11 mouse cellular contexts compared by ENCODE assay signal in the genomic region with DNA sequence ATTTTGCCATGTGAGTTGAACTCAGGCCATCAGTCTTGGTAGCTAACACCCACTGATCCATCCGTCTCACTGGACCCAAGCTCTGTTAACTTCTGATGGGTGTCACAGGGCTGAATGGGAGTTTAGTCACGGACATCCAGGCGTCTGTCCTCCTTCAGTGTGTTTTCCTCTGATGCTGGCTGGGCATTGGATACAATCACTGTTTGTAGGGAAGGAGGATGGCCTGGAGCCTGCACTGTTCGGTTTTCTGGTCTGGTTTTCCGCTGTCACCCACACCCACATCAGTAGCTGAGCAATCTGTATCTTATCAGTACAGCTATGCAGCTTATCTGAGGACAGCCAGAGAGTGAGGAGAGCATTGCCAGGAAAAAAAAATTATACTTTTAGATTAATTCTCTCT.
A peak's percentile ranks its signal among the peaks of the same experiment; 100 is the strongest.
DNase-seq lines count a peak whose midpoint lies in the region; ATAC-seq and TF ChIP-seq lines count a peak whose summit lies in the region.
"Had no signal": no experiment of that assay in that cellular context is flagged by ENCODE, and none has a peak within 500 bp of the region (broad histone marks: within the 10 kb centered on the region; RNA-seq: fewer than 3 reads in every experiment).

No protein-coding gene starts in this region.

- intact Hi-C loops in gastrocnemius, postnatal 14 days (cut with DNase I; ENCODE audit: low total_unique reads): no loop called here
- intact Hi-C loops in heart, adult 2 months (cut with DNase I): no loop called here

- TF ChIP-seq CTCF in heart, adult 2 months (IDR thresholded peaks at IDR 0.05): no peak

- peak overlapping the region; percentile 53; the same call in 1 of the 2 replicates for H3K27ac ChIP-seq in heart, adult 2 months
- H3K27ac ChIP-seq in hindbrain, embryonic 15.5 days (replicated peaks): no peak overlapping the region
- H3K27ac ChIP-seq: limb, embryonic 10.5 days had no signal

- no peak overlapping the region for H3K9ac ChIP-seq in heart, adult 2 months (ENCODE audit: low read depth, low read length)
- no peak overlapping the region for H3K9ac ChIP-seq in hindbrain, embryonic 15.5 days

- no peaks in the 10 kb centered on the region for H3K27me3 ChIP-seq in heart, adult 2 months (ENCODE audit: control insufficient read depth, insufficient read depth, low read length)
- H3K27me3 ChIP-seq in hindbrain, embryonic 15.5 days: no peaks in the 10 kb centered on the region

- TF ChIP-seq EP300 in heart, adult 2 months (IDR thresholded peaks at IDR 0.05; ENCODE audit: insufficient read depth, low read depth, low read length): no peak

- H3K4me1 ChIP-seq in heart, adult 2 months (ENCODE audit: control insufficient read depth, insufficient read depth, low read length): peaks cover 3% of the 10 kb centered on the region
- no peaks in the 10 kb centered on the region for H3K4me1 ChIP-seq in hindbrain, embryonic 15.5 days (replicated peaks)
- H3K4me1 ChIP-seq: limb, embryonic 10.5 days had no signal

- peak; percentile 2 for DNase-seq in gastrocnemius, adult 18-20 months (ENCODE audit: low spot score)
- no peak for DNase-seq in gastrocnemius, postnatal 14 days
- DNase-seq in heart, adult 2 months: peak; percentile 46 to 57
- DNase-seq in lung, postnatal 14 days: peak; percentile 20
- no peak for DNase-seq in cerebellum, adult 18-20 months
- DNase-seq in cerebellum, adult 11-12 months: no peak
- DNase-seq: adrenal gland, adult 8-10 months; thymus, postnatal 36 days had no signal

- H3K36me3 ChIP-seq in heart, adult 2 months (ENCODE audit: control insufficient read depth, insufficient read depth, low read length): no peaks in the 10 kb centered on the region
- no peaks in the 10 kb centered on the region for H3K36me3 ChIP-seq in hindbrain, embryonic 15.5 days
- H3K36me3 ChIP-seq: limb, embryonic 10.5 days had no signal

- no peaks in the 10 kb centered on the region for H3K9me3 ChIP-seq in hindbrain, embryonic 15.5 days
- H3K9me3 ChIP-seq: limb, embryonic 10.5 days had no signal

- H3K79me2 ChIP-seq in heart, adult 2 months (replicated peaks; ENCODE audit: control insufficient read depth, insufficient read depth, low read length): no peaks in the 10 kb centered on the region

- WGBS in heart, adult 2 months: 43% methylated on average over 5 of the region's 5 CpGs
- 50% methylated on average over 5 of the region's 5 CpGs for WGBS in hindbrain, embryonic 15.5 days

- H3K4me2 ChIP-seq in hindbrain, embryonic 15.5 days: no peak overlapping the region

- H3K4me3 ChIP-seq in heart, adult 2 months: no peak overlapping the region
- H3K4me3 ChIP-seq in hindbrain, embryonic 15.5 days: no peak overlapping the region
- H3K4me3 ChIP-seq: limb, embryonic 10.5 days had no signal

- ATAC-seq in hindbrain, embryonic 15.5 days (ENCODE audit: low FRiP score, low read depth): peak; percentile 51; the same call in 1 of the 2 replicates
- ATAC-seq in inflammation-experienced regulatory T-cells, adult 6 months: no peak

- TF ChIP-seq POLR2A in heart, adult 2 months (IDR thresholded peaks at IDR 0.05; ENCODE audit: insufficient read depth, low read depth, low read length): no peak

Comparison
In these comparisons a context has a peak if more than half of its experiments do, and no peak if none do; other contexts are left out.
1. DNase-seq: peak in gastrocnemius, adult 18-20 months (single experiment), heart, adult 2 months (2 of 2) and lung, postnatal 14 days (single experiment); none in gastrocnemius, postnatal 14 days (single experiment), cerebellum, adult 18-20 months (0 of 2) and cerebellum, adult 11-12 months (single experiment).